Comparison of ENCODE assay signal across 10 mouse cellular contexts in the genomic region with DNA sequence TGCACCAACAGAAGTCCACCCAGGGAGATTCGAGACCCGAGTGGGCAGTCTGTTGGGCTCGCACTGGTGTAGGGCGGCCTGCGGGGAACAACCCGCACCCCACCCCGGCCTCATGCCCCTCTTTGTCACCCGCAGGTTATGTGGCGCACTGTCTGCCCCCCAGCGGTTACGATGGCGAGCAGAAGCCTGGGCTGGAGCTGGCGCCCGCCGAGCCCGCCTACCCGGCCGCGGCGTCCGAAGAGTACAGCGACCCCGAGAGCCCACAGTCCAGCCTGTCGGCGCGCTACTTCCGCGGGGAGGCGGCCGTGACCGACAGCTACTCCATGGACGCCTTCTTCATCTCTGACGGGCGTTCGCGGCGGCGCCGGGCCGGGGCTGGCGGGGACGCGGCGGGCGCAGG. TPM values are rescaled to one million over a fixed set of nuclear protein-coding genes. Genes with fewer than 3 reads are reported as not detected.
DNase-seq lines count a peak whose midpoint lies in the region; ATAC-seq lines count a peak whose summit lies in the region.
"Had no signal": no experiment of that assay in that cellular context is flagged by ENCODE, and none has a peak within 500 bp of the region (broad histone marks: within the 10 kb centered on the region; RNA-seq: fewer than 3 reads in every experiment).

No protein-coding gene starts in this region.

- no peak overlapping the region for H3K9ac ChIP-seq in liver, embryonic 12.5 days
- no peak overlapping the region; the same call in 1 of the 2 replicates for H3K9ac ChIP-seq in stomach, embryonic 16.5 days (ENCODE audit: low read length)

- peaks cover 14% of the 10 kb centered on the region for H3K4me1 ChIP-seq in megakaryocyte, embryonic 14.5 days
- H3K4me1 ChIP-seq in liver, embryonic 12.5 days, result peaks cover 7% of the 10 kb centered on the region
- H3K4me1 ChIP-seq in stomach, embryonic 16.5 days (ENCODE audit: control insufficient read depth, insufficient read depth, low read length), result peaks cover 7% of the 10 kb centered on the region; the same call in 1 of the 2 replicates

- no peak overlapping the region for H3K27ac ChIP-seq in liver, embryonic 12.5 days
- no peak overlapping the region for H3K27ac ChIP-seq in stomach, embryonic 16.5 days (ENCODE audit: low read length)

- H3K9me3 ChIP-seq in megakaryocyte, embryonic 14.5 days, result peaks cover 15% of the 10 kb centered on the region
- no peaks in the 10 kb centered on the region for H3K9me3 ChIP-seq in liver, embryonic 12.5 days (replicated peaks)
- H3K9me3 ChIP-seq in stomach, embryonic 16.5 days (replicated peaks; ENCODE audit: control insufficient read depth, low read length), result no peaks in the 10 kb centered on the region

- 5% methylated on average over 45 of the region's 45 CpGs for WGBS in liver, embryonic 12.5 days (ENCODE audit: insufficient replicate concordance)
- WGBS in stomach, embryonic 16.5 days, result 4% methylated on average over 39 of the region's 45 CpGs

- H3K36me3 ChIP-seq in megakaryocyte, embryonic 14.5 days (replicated peaks; ENCODE audit: low read length), result no peaks in the 10 kb centered on the region
- H3K36me3 ChIP-seq in liver, embryonic 12.5 days, result no peaks in the 10 kb centered on the region
- H3K36me3 ChIP-seq in stomach, embryonic 16.5 days (ENCODE audit: control insufficient read depth, insufficient read depth, low read length), result no peaks in the 10 kb centered on the region

- peak overlapping the region; percentile 6 for H3K4me3 ChIP-seq in megakaryocyte, embryonic 14.5 days (replicated peaks)
- peak overlapping the region; percentile 40 for H3K4me3 ChIP-seq in liver, embryonic 12.5 days
- peak overlapping the region; percentile 48 for H3K4me3 ChIP-seq in stomach, embryonic 16.5 days (replicated peaks; ENCODE audit: low read length)

- peak overlapping the region; percentile 61 for H3K4me2 ChIP-seq in liver, embryonic 12.5 days
- peak overlapping the region; percentile 62 for H3K4me2 ChIP-seq in stomach, embryonic 16.5 days (ENCODE audit: low read depth, low read length)

- DNase-seq in adrenal gland, postnatal 14 days, result peak; percentile 43
- DNase-seq in adrenal gland, adult 2 months, result no peak
- DNase-seq in adrenal gland, adult (ENCODE audit: inconsistent age in 2 of 2, low spot score in 1 of 2), result no peak
- DNase-seq in urinary bladder, adult 18-20 months (ENCODE audit: low spot score in 2 of 2), result no peak

- H3K27me3 ChIP-seq in megakaryocyte, embryonic 14.5 days (replicated peaks), result peaks cover 97% of the 10 kb centered on the region
- peaks cover 96% of the 10 kb centered on the region for H3K27me3 ChIP-seq in liver, embryonic 12.5 days (replicated peaks)
- peaks cover 58% of the 10 kb centered on the region for H3K27me3 ChIP-seq in stomach, embryonic 16.5 days (ENCODE audit: control insufficient read depth, insufficient read depth, low read length)

- ATAC-seq in megakaryocyte, adult 5-6 weeks (ENCODE audit: poor library complexity, severe bottlenecking), result no peak
- ATAC-seq in liver, embryonic 12.5 days, result no peak
- no peak for ATAC-seq in stomach, embryonic 16.5 days (ENCODE audit: insufficient read depth, low FRiP score)
- ATAC-seq: activated CD4-positive, CD25-positive, alpha-beta regulatory T cell, adult 4 months had no signal

RNA-seq across cellular contexts. Expression of a gene that starts 11.6 kb away (rescaled TPM):
- total RNA-seq in adrenal gland, postnatal 14 days (2021), result 0.30 and 0.33 TPM in 2 replicates
- total RNA-seq in adrenal gland, adult 2 months (2021), result under 1 TPM; 0.21 to 0.35 TPM
- 0.27 and 0.36 TPM in 2 replicates for polyA plus RNA-seq in adrenal gland, adult 2 months (2012; rRNA removed)
- polyA plus RNA-seq in megakaryocyte, embryonic 14.5 days (2012; ENCODE audit: insufficient read depth, low replicate concordance), result not detected in 2 replicates
- not detected in 2 replicates for total RNA-seq in megakaryocyte, adult 5-6 weeks (2015)
- total RNA-seq in megakaryocyte, adult 5-6 weeks (2017), result not detected in 2 replicates
- polyA plus RNA-seq in liver, embryonic 12.5 days (2016; fragmentation: Nextera tagmentation; extraction: Ambion mirVana), result not detected in 2 replicates
- polyA plus RNA-seq in stomach, embryonic 16.5 days (2015; fragmentation: Nextera tagmentation; extraction: Ambion mirVana), result 0.06 TPM in 1 of 2 replicates, not detected in the other
- total RNA-seq: gastrocnemius, adult 8-10 months had no signal
- polyA plus RNA-seq: activated CD4-positive, CD25-positive, alpha-beta regulatory T cell, adult 4 months had no signal

RNA-seq across cellular contexts. Expression of a gene that starts 12.4 kb away (rescaled TPM):
- 267 and 289 TPM in 2 replicates for total RNA-seq in adrenal gland, postnatal 14 days (2021)
- 100 to 1,000 TPM; 188 to 772 TPM for total RNA-seq in adrenal gland, adult 2 months (2021)
- polyA plus RNA-seq in adrenal gland, adult 2 months (2012; rRNA removed), result 315 and 608 TPM in 2 replicates
- 30.6 and 45.4 TPM in 2 replicates for polyA plus RNA-seq in megakaryocyte, embryonic 14.5 days (2012; ENCODE audit: insufficient read depth, low replicate concordance)
- 0.96 and 1.9 TPM in 2 replicates for total RNA-seq in megakaryocyte, adult 5-6 weeks (2015)
- 2.0 and 2.5 TPM in 2 replicates for total RNA-seq in megakaryocyte, adult 5-6 weeks (2017)
- polyA plus RNA-seq in liver, embryonic 12.5 days (2016; fragmentation: Nextera tagmentation; extraction: Ambion mirVana), result 23.1 and 27.2 TPM in 2 replicates
- 13.8 and 14.4 TPM in 2 replicates for polyA plus RNA-seq in stomach, embryonic 16.5 days (2015; fragmentation: Nextera tagmentation; extraction: Ambion mirVana)

RNA-seq across cellular contexts. Expression of a gene that starts 50.4 kb away (rescaled TPM):
- 20.2 and 22.0 TPM in 2 replicates for total RNA-seq in adrenal gland, postnatal 14 days (2021)
- total RNA-seq in adrenal gland, adult 2 months (2021), result 1 to 10 TPM; 2.8 to 5.7 TPM
- polyA plus RNA-seq in adrenal gland, adult 2 months (2012; rRNA removed), result 19.0 and 32.0 TPM in 2 replicates
- polyA plus RNA-seq in megakaryocyte, embryonic 14.5 days (2012; ENCODE audit: insufficient read depth, low replicate concordance), result 1.2 TPM in 1 of 2 replicates, not detected in the other
- total RNA-seq in megakaryocyte, adult 5-6 weeks (2015), result not detected in 2 replicates
- not detected in 2 replicates for total RNA-seq in megakaryocyte, adult 5-6 weeks (2017)
- 0.42 and 0.94 TPM in 2 replicates for polyA plus RNA-seq in liver, embryonic 12.5 days (2016; fragmentation: Nextera tagmentation; extraction: Ambion mirVana)
- polyA plus RNA-seq in stomach, embryonic 16.5 days (2015; fragmentation: Nextera tagmentation; extraction: Ambion mirVana), result 3.0 and 5.7 TPM in 2 replicates
- polyA plus RNA-seq: activated CD4-positive, CD25-positive, alpha-beta regulatory T cell, adult 4 months had no signal
